Mouse (Mus musculus) hindbrain, embryonic 11.5 days (tissue): ENCODE data around the gene Acot6. TPM values are rescaled to one million over a fixed set of nuclear protein-coding genes. Genes with fewer than 3 reads are reported as not detected.
"Not testable (repeated sequence)": the region's sequence is repeated elsewhere in the genome, so short reads cannot be mapped to it uniquely, and the experiment has no call there.

ENCODE experiments used
- ATAC-seq: fragments of 200-750 bp; cut with Nextera tagmentation; 2 replicates; pipeline ENCODE4 v1.8.0; 2017; ENCODE audit warnings: mild to moderate bottlenecking, moderate TSS enrichment, moderate library complexity; ENCODE audit not compliant: low FRiP score
- DNase-seq: peaks from one replicate; pipeline ENCODE4 v3.0.0-alpha.2; 2015; ENCODE audit warnings: low spot score
- H3K27ac ChIP-seq: fragments of 300-500 bp; sonication (generic); 2 replicates; pipeline ENCODE4 v1.5.1; 2014; ENCODE audit warnings: mild to moderate bottlenecking, low read depth, low read length
- H3K27me3 ChIP-seq: fragments of 300-500 bp; sonication (generic); 2 replicates; pipeline ENCODE4 v1.6.1; 2014; ENCODE audit warnings: mild to moderate bottlenecking, low read length, moderate library complexity, mixed read lengths; ENCODE audit not compliant: control insufficient read depth, insufficient read depth
- H3K36me3 ChIP-seq: fragments of 300-500 bp; sonication (generic); 2 replicates; pipeline ENCODE4 v1.6.1; 2014; ENCODE audit warnings: mild to moderate bottlenecking, low read length, moderate library complexity, mixed read lengths; ENCODE audit not compliant: control insufficient read depth, insufficient read depth
- H3K4me1 ChIP-seq: fragments of 300-500 bp; sonication (generic); replicated peaks from 2 replicates; pipeline ENCODE4 v1.6.1; 2014; ENCODE audit warnings: low read length, mixed read lengths; ENCODE audit not compliant: control insufficient read depth, insufficient read depth
- H3K4me2 ChIP-seq: fragments of 300-500 bp; sonication (generic); replicated peaks from 2 replicates; pipeline ENCODE4 v1.6.1; 2014; ENCODE audit warnings: mild to moderate bottlenecking, low read depth, low read length
- H3K4me3 ChIP-seq: fragments of 300-500 bp; sonication (generic); 2 replicates; pipeline ENCODE4 v1.5.1; 2014; ENCODE audit warnings: low read depth, low read length
- H3K9ac ChIP-seq: fragments of 300-500 bp; sonication (generic); 2 replicates; pipeline ENCODE4 v1.6.1; 2014; ENCODE audit warnings: low read depth, low read length
- H3K9me3 ChIP-seq: fragments of 300-500 bp; sonication (generic); 2 replicates; pipeline ENCODE4 v1.6.1; 2016; ENCODE audit warnings: low read length; ENCODE audit not compliant: control insufficient read depth
- WGBS: fragments of 180-500 bp; shearing (Covaris S2); extraction: QIAGEN DNeasy Blood & Tissue Kit; methylation state at CpG from one replicate; pipeline ENCODE4 v1.1.7; 2014; 5-methylcytosine and 5-hydroxymethylcytosine counted together
- polyA plus RNA-seq: library from polyadenylated mRNA; unstranded; fragments of >200 nt; fragmentation: Nextera tagmentation; extraction: Ambion mirVana; gene quantifications from 2 replicates; pipeline ENCODE4 v1.2.1, GENCODE M21; 2014

The Acot6 gene
- polyA plus RNA-seq, 1 experiment from 2014 or later: 0.76 TPM

- H3K27me3 ChIP-seq: no peaks in the 10 kb centered on the region
- H3K4me3 ChIP-seq: no peak overlapping the region
- DNase-seq: no peak
- no peaks in the 10 kb centered on the region for H3K9me3 ChIP-seq
- H3K27ac ChIP-seq: no peak overlapping the region
- H3K9ac ChIP-seq: no peak overlapping the region
- no peak overlapping the region for H3K4me2 ChIP-seq
- no peaks in the 10 kb centered on the region for H3K36me3 ChIP-seq
- 82% methylated on average over 2 of the region's 2 CpGs for WGBS
- no peaks in the 10 kb centered on the region for H3K4me1 ChIP-seq
- ATAC-seq: no peak
Observed at GRCm38 (mm10) chr12:84083842-84084241, 16.6 kb upstream of the Acot6 start.

- no peak overlapping the region for H3K9ac ChIP-seq
- ATAC-seq (no peak), DNase-seq (no peak)
- no peaks in the 10 kb centered on the region for H3K4me1 ChIP-seq
- WGBS: 88% methylated on average over 4 of the region's 4 CpGs
- no peaks in the 10 kb centered on the region for H3K27me3 ChIP-seq
- no peak overlapping the region for H3K4me2 ChIP-seq
- H3K9me3 ChIP-seq: no peaks in the 10 kb centered on the region
- no peak overlapping the region for H3K27ac ChIP-seq
- H3K4me3 ChIP-seq: no peak overlapping the region
- H3K36me3 ChIP-seq: no peaks in the 10 kb centered on the region
Observed at GRCm38 (mm10) chr12:84084581-84084980, 15.9 kb upstream of the Acot6 start.

GRCm38 (mm10) chr12:84094666-84095065, 5.8 kb upstream of the Acot6 start:
- H3K9ac ChIP-seq, H3K36me3 ChIP-seq, H3K27me3 ChIP-seq, ATAC-seq, H3K4me1 ChIP-seq, H3K4me2 ChIP-seq, H3K4me3 ChIP-seq, H3K27ac ChIP-seq, DNase-seq, H3K9me3 ChIP-seq: not testable (repeated sequence)
- WGBS: 87% methylated on average over 5 of the region's 5 CpGs

- Histone ChIP-seq H3K4me1 (no peaks in the 10 kb centered on the region), H3K36me3 (no peaks in the 10 kb centered on the region), H3K9ac (no peak overlapping the region), H3K4me2 (no peak overlapping the region), H3K27me3 (no peaks in the 10 kb centered on the region), H3K27ac (no peak overlapping the region), H3K9me3 (no peaks in the 10 kb centered on the region), H3K4me3 (no peak overlapping the region)
- no peak for DNase-seq
- 92% methylated on average over 2 of the region's 2 CpGs for WGBS
- no peak for ATAC-seq
Observed at GRCm38 (mm10) chr12:84099605-84100004, 849 bp upstream of the Acot6 start.

- Histone ChIP-seq H3K4me3 (no peak overlapping the region), H3K9ac (no peak overlapping the region), H3K36me3 (no peaks in the 10 kb centered on the region), H3K27ac (no peak overlapping the region), H3K27me3 (no peaks in the 10 kb centered on the region), H3K4me2 (no peak overlapping the region), H3K9me3 (no peaks in the 10 kb centered on the region), H3K4me1 (no peaks in the 10 kb centered on the region)
- no peak for DNase-seq
- ATAC-seq: no peak
- 75% methylated on average over 1 of the region's 1 CpGs for WGBS
Observed at GRCm38 (mm10) chr12:84100071-84100470, 383 bp upstream of the Acot6 start.

- peak overlapping the region; percentile 36 for H3K4me3 ChIP-seq
- H3K4me2 ChIP-seq: peak overlapping the region; percentile 57
- H3K27me3 ChIP-seq: no peaks in the 10 kb centered on the region
- no peak overlapping the region for H3K27ac ChIP-seq
- WGBS: 68% methylated on average over 2 of the region's 2 CpGs
- no peak for ATAC-seq
- peak; percentile 15 for DNase-seq
- no peaks in the 10 kb centered on the region for H3K4me1 ChIP-seq
- H3K9me3 ChIP-seq: no peaks in the 10 kb centered on the region
- no peak overlapping the region; the same call in 1 of the 2 replicates for H3K9ac ChIP-seq
- no peaks in the 10 kb centered on the region for H3K36me3 ChIP-seq
Observed at GRCm38 (mm10) chr12:84101493-84101845, 1.0 kb downstream of the Acot6 start.

- Histone ChIP-seq H3K4me2 (no peak overlapping the region), H3K4me1 (no peaks in the 10 kb centered on the region), H3K36me3 (no peaks in the 10 kb centered on the region), H3K27ac (no peak overlapping the region), H3K9ac (no peak overlapping the region), H3K9me3 (no peaks in the 10 kb centered on the region), H3K27me3 (no peaks in the 10 kb centered on the region), H3K4me3 (no peak overlapping the region)
- ATAC-seq: no peak
- 75% methylated on average over 3 of the region's 3 CpGs for WGBS
- DNase-seq: no peak
Observed at GRCm38 (mm10) chr12:84107012-84107411, 6.6 kb downstream of the Acot6 start.

- no peaks in the 10 kb centered on the region for H3K9me3 ChIP-seq
- no peaks in the 10 kb centered on the region for H3K4me1 ChIP-seq
- DNase-seq: no peak
- no peak overlapping the region for H3K4me2 ChIP-seq
- no peak overlapping the region for H3K9ac ChIP-seq
- H3K36me3 ChIP-seq: no peaks in the 10 kb centered on the region
- H3K27ac ChIP-seq: no peak overlapping the region
- no peak for ATAC-seq
- WGBS: 65% methylated on average over 1 of the region's 1 CpGs
- H3K27me3 ChIP-seq: no peaks in the 10 kb centered on the region
- no peak overlapping the region for H3K4me3 ChIP-seq
Observed at GRCm38 (mm10) chr12:84107692-84108091, 7.2 kb downstream of the Acot6 start.

- Histone ChIP-seq H3K4me2 (no peak overlapping the region), H3K36me3 (no peaks in the 10 kb centered on the region), H3K27ac (no peak overlapping the region), H3K9me3 (no peaks in the 10 kb centered on the region), H3K4me3 (no peak overlapping the region), H3K9ac (no peak overlapping the region), H3K4me1 (peaks cover 3% of the 10 kb centered on the region; the same call in 1 of the 2 replicates), H3K27me3 (no peaks in the 10 kb centered on the region)
- 80% methylated on average over 1 of the region's 1 CpGs for WGBS
- ATAC-seq (no peak), DNase-seq (no peak)
Observed at GRCm38 (mm10) chr12:84109924-84110323, 9.5 kb downstream of the Acot6 start.
